Mouse (Mus musculus) layer of hippocampus, adult 18-20 months (tissue): ENCODE data around the gene Soga3. TPM values are rescaled to one million over a fixed set of nuclear protein-coding genes. Genes with fewer than 3 reads are reported as not detected.
A peak's percentile ranks its signal among the peaks of the same experiment; 100 is the strongest.

ENCODE experiments used
- DNase-seq, 2 experiments: peaks; one replicate each; pipeline ENCODE4 v3.0.0; 2022; ENCODE audit warnings: low spot score in 2 of 2
- total RNA-seq, 2 experiments: library from RNA; stranded (reverse); gene quantifications; 2 replicates each; pipeline ENCODE4 v1.2.3; 2021

Gene Soga3
- total RNA-seq, 2 experiments from 2014 or later = 168 to 174 TPM

- DNase-seq = no peak
Measured at GRCm38 (mm10) chr10:29200609-29201008, 57.0 kb downstream of the Soga3 start.

- peak in 1 of 2 experiments; percentile 73 for DNase-seq
Measured at GRCm38 (mm10) chr10:29206730-29207129, 63.1 kb downstream of the Soga3 start.

GRCm38 (mm10) chr10:29208735-29209134, 65.1 kb downstream of the Soga3 start:
- no peak for DNase-seq

- peak in 1 of 2 experiments; percentile 68 for DNase-seq
Measured at GRCm38 (mm10) chr10:29211453-29211852, 67.8 kb downstream of the Soga3 start, which contains the start of gene 9330159F19Rik. Gene 9330159F19Rik (plus strand): TSS chr10:29211606.

- DNase-seq = peak in 1 of 2 experiments; percentile 71
Measured at GRCm38 (mm10) chr10:29213534-29214100, 70.0 kb downstream of the Soga3 start.

GRCm38 (mm10) chr10:29216957-29217356, 73.3 kb downstream of the Soga3 start:
- DNase-seq = no peak

GRCm38 (mm10) chr10:29217451-29217850, 73.8 kb downstream of the Soga3 start:
- DNase-seq = no peak

- no peak for DNase-seq
Measured at GRCm38 (mm10) chr10:29225329-29225728, 81.7 kb downstream of the Soga3 start.

GRCm38 (mm10) chr10:29231208-29231607, 87.6 kb downstream of the Soga3 start:
- DNase-seq = no peak

Other genes with a start within 250 kb of the Soga3 start
- not detected for gene 2310057J18Rik, start 157.5 kb upstream of the Soga3 start, total RNA-seq
- 10 to 100 TPM; 23.2 to 27.7 TPM for gene Gm49353, start 55.1 kb downstream of the Soga3 start, total RNA-seq
- 10 to 100 TPM; 74.7 to 82.7 TPM for gene 9330159F19Rik, start 67.8 kb downstream of the Soga3 start, total RNA-seq
- 10 to 100 TPM; 32.8 to 35.3 TPM for gene Echdc1, start 169.3 kb downstream of the Soga3 start, total RNA-seq
- gene Rnf146, start 218.6 kb downstream of the Soga3 start, total RNA-seq = 100 to 1,000 TPM; 100 to 111 TPM